Mouse (Mus musculus): Measurements from ENCODE around the gene Radil. TPM values are rescaled to one million over a fixed set of nuclear protein-coding genes. Genes with fewer than 3 reads are reported as not detected.

The Radil gene
- total and polyA plus RNA-seq, 3 experiments = not detected

GRCm38 (mm10) chr5:142473696-142474095 lies 77.2 kb downstream of the Radil start:
- H3K9me3 ChIP-seq (replicated peaks; ENCODE audit: low read length) = no peaks in the 10 kb centered on the region
- DNase-seq (ENCODE audit: extremely low read depth) = no peak
- H3K4me2 ChIP-seq (ENCODE audit: insufficient read depth, low read depth, poor library complexity, severe bottlenecking) = no peak overlapping the region
- no peak overlapping the region for H3K9ac ChIP-seq (ENCODE audit: insufficient read depth, low read depth)
- in situ Hi-C loops (cut with MboI; ENCODE audit: low pct_ligation_motif_present, low pct_unique_long_range_greater_than_20kb, low sequenced_read_pairs) (no loop called here), dilution Hi-C loops (cut with MboI; ENCODE audit: extremely low pct_ligation_motif_present, extremely low pct_unique_long_range_greater_than_20kb, low sequenced_read_pairs) (no loop called here)
- H3K27ac ChIP-seq (ENCODE audit: insufficient read depth, low read depth) = no peak overlapping the region
- H3K27me3 ChIP-seq (replicated peaks) = no peaks in the 10 kb centered on the region
- TF ChIP-seq E2F4 (IDR thresholded peaks at IDR 0.05; ENCODE audit: insufficient replicate concordance, low read depth, low read length) (no peak), MEF2A (IDR thresholded peaks at IDR 0.05; ENCODE audit: borderline replicate concordance, low read depth, low read length) (no peak), POLR2A (IDR thresholded peaks at IDR 0.05; ENCODE audit: low read depth, low read length) (no peak), ETS1 (conservative IDR thresholded peaks at IDR 0.05; ENCODE audit: low read depth, low read length) (no peak), RCOR1 (conservative IDR thresholded peaks at IDR 0.05; ENCODE audit: low read depth, low read length) (no peak)
- no peaks in the 10 kb centered on the region for H3K79me2 ChIP-seq (replicated peaks; ENCODE audit: control insufficient read depth, extremely low read depth, insufficient read depth, poor library complexity, severe bottlenecking)
- no peak overlapping the region for H3K4me3 ChIP-seq (replicated peaks in 1 of 3; ENCODE audit: low read depth in 2 of 3, low read length in 2 of 3, poor library complexity in 1 of 3)
- H3K4me1 ChIP-seq (ENCODE audit: control insufficient read depth in 1 of 2, insufficient read depth in 2 of 2) = no peaks in the 10 kb centered on the region
- peaks cover 68 to 92% of the 10 kb centered on the region in 2 experiments for H3K36me3 ChIP-seq (replicated peaks in 1 of 2; ENCODE audit: control insufficient read depth in 1 of 2, insufficient read depth in 1 of 2, low read length in 1 of 2)

DNA sequence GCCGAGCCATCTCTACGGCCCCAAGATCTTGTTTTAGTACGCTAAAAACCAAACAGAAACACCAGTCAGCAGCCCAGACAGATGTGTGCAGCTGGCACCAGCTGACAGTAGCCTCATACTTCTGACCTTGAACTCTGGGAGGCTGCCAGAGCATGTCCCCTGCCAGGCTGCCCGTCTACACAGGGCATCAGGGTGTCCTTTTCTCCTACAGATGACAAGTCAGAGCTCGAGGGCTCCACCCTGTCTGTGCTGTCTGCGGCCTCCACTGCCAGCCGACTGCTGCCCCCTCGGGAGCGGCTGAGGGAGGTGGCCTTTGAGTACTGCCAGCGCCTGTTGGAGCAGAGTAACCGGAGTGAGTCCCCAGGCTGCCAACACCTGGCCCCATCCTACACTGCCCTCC lies 81.1 kb downstream of the Radil start:
- Histone ChIP-seq H3K4me2 (ENCODE audit: insufficient read depth, low read depth, poor library complexity, severe bottlenecking) (no peak overlapping the region), H3K79me2 (replicated peaks; ENCODE audit: control insufficient read depth, extremely low read depth, insufficient read depth, poor library complexity, severe bottlenecking) (peaks cover 6% of the 10 kb centered on the region), H3K27me3 (replicated peaks) (no peaks in the 10 kb centered on the region), H3K9ac (ENCODE audit: insufficient read depth, low read depth) (no peak overlapping the region), H3K27ac (ENCODE audit: insufficient read depth, low read depth) (no peak overlapping the region), H3K9me3 (replicated peaks; ENCODE audit: low read length) (no peaks in the 10 kb centered on the region), H3K36me3 (replicated peaks in 1 of 2; ENCODE audit: control insufficient read depth in 1 of 2, insufficient read depth in 1 of 2, low read length in 1 of 2) (peaks cover 63 to 87% of the 10 kb centered on the region in 2 experiments), H3K4me3 (replicated peaks in 1 of 3; ENCODE audit: low read depth in 2 of 3, low read length in 2 of 3, poor library complexity in 1 of 3) (no peak overlapping the region), H3K4me1 (ENCODE audit: control insufficient read depth in 1 of 2, insufficient read depth in 2 of 2) (peaks cover 2 to 11% of the 10 kb centered on the region in 2 experiments; a peak in 3 of 4 replicates)
- in situ Hi-C loops (cut with MboI; ENCODE audit: low pct_ligation_motif_present, low pct_unique_long_range_greater_than_20kb, low sequenced_read_pairs) (no loop called here), dilution Hi-C loops (cut with MboI; ENCODE audit: extremely low pct_ligation_motif_present, extremely low pct_unique_long_range_greater_than_20kb, low sequenced_read_pairs) (no loop called here)
- TF ChIP-seq PAX5 (IDR thresholded peaks at IDR 0.05; ENCODE audit: low read length) = no peak
- TF ChIP-seq TCF12 (IDR thresholded peaks at IDR 0.05; ENCODE audit: low read depth, low read length) = no peak
- no peak for TF ChIP-seq SMC3 (IDR thresholded peaks at IDR 0.05; ENCODE audit: low read depth, low read length)
- no peak for TF ChIP-seq KAT2A (IDR thresholded peaks at IDR 0.05; ENCODE audit: insufficient replicate concordance, low read length)
- no peak for TF ChIP-seq JUND (conservative IDR thresholded peaks at IDR 0.05; ENCODE audit: low read depth, low read length)
- no peak for TF ChIP-seq TBP (conservative IDR thresholded peaks at IDR 0.05; ENCODE audit: low read depth, low read length)
- TF ChIP-seq RAD21 (IDR thresholded peaks at IDR 0.05; ENCODE audit: low read depth, low read length) = no peak
- DNase-seq (ENCODE audit: extremely low read depth) = no peak

DNA sequence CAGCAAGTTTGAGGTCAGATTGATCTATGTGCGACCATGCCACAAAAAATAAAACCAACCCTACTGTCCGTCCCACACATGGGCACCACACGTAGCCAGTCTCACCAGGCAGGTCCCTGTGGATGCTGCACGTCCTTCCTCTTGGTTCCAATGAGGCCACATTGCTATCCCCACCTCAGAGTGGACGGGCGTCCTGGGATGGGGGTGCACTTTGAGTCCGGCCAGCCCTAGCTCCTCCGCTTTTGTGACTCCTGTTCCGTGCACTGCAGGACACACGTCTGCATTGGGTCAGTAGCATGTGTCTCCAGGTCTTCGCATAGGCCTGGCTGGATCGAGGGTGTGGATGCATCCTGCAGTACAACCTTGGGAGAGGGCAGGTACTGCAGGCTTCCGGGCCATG lies 82.5 kb downstream of the Radil start:
- H3K79me2 ChIP-seq (replicated peaks; ENCODE audit: control insufficient read depth, extremely low read depth, insufficient read depth, poor library complexity, severe bottlenecking) = peaks cover 11% of the 10 kb centered on the region
- DNase-seq (ENCODE audit: extremely low read depth) = no peak
- no peak for TF ChIP-seq USF1 (IDR thresholded peaks at IDR 0.05; ENCODE audit: low read depth, low read length)
- no peak for TF ChIP-seq MAFK (IDR thresholded peaks at IDR 0.05; ENCODE audit: insufficient replicate concordance, low read length)
- no peak for TF ChIP-seq E2F4 (IDR thresholded peaks at IDR 0.05; ENCODE audit: insufficient replicate concordance, low read depth, low read length)
- no peak for TF ChIP-seq UBTF (IDR thresholded peaks at IDR 0.05; ENCODE audit: low read depth, low read length)
- TF ChIP-seq SIN3A (IDR thresholded peaks at IDR 0.05; ENCODE audit: low read length) = no peak
- no peak for TF ChIP-seq HCFC1 (IDR thresholded peaks at IDR 0.05; ENCODE audit: low read depth, low read length)
- no peak for TF ChIP-seq JUND (conservative IDR thresholded peaks at IDR 0.05; ENCODE audit: low read depth, low read length)
- no peak for TF ChIP-seq ELF1 (IDR thresholded peaks at IDR 0.05; ENCODE audit: low read depth, low read length)
- TF ChIP-seq GABPA (IDR thresholded peaks at IDR 0.05; ENCODE audit: insufficient replicate concordance, low read depth, low read length) = no peak
- no peak for TF ChIP-seq SMC3 (IDR thresholded peaks at IDR 0.05; ENCODE audit: low read depth, low read length)
- TF ChIP-seq MXI1 (IDR thresholded peaks at IDR 0.05; ENCODE audit: low read depth, low read length) = no peak
- no peak for TF ChIP-seq RCOR1 (conservative IDR thresholded peaks at IDR 0.05; ENCODE audit: low read depth, low read length)
- dilution Hi-C loops (cut with MboI; ENCODE audit: extremely low pct_ligation_motif_present, extremely low pct_unique_long_range_greater_than_20kb, low sequenced_read_pairs) (no loop called here), in situ Hi-C loops (cut with MboI; ENCODE audit: low pct_ligation_motif_present, low pct_unique_long_range_greater_than_20kb, low sequenced_read_pairs) (no loop called here)
- H3K27ac ChIP-seq (ENCODE audit: insufficient read depth, low read depth) = no peak overlapping the region
- H3K4me2 ChIP-seq (ENCODE audit: insufficient read depth, low read depth, poor library complexity, severe bottlenecking) = no peak overlapping the region
- H3K4me3 ChIP-seq (replicated peaks in 1 of 3; ENCODE audit: low read depth in 2 of 3, low read length in 2 of 3, poor library complexity in 1 of 3) = no peak overlapping the region
- H3K4me1 ChIP-seq (ENCODE audit: control insufficient read depth in 1 of 2, insufficient read depth in 2 of 2) = peaks cover 3 to 15% of the 10 kb centered on the region in 2 experiments; a peak in 3 of 4 replicates
- H3K9me3 ChIP-seq (replicated peaks; ENCODE audit: low read length) = no peaks in the 10 kb centered on the region
- no peaks in the 10 kb centered on the region for H3K27me3 ChIP-seq (replicated peaks)
- H3K36me3 ChIP-seq (replicated peaks in 1 of 2; ENCODE audit: control insufficient read depth in 1 of 2, insufficient read depth in 1 of 2, low read length in 1 of 2) = peaks cover 53 to 73% of the 10 kb centered on the region in 2 experiments
- H3K9ac ChIP-seq (ENCODE audit: insufficient read depth, low read depth) = no peak overlapping the region
